Mouse (Mus musculus): ENCODE results near the gene Gm9857. TPM values are rescaled to one million over a fixed set of nuclear protein-coding genes. Genes with fewer than 3 reads are reported as not detected.

Gene Gm9857
- total RNA-seq, 2 experiments from 2014 or later: not detected

Other genes starting within 250 kb of the Gm9857 start
- 10 to 100 TPM; 18.0 TPM for gene Gpsm2, start 218.1 kb downstream of the Gm9857 start, total RNA-seq (2021)
- under 1 TPM in 1 of 2 experiments, not detected in 1; 0.09 TPM for gene Aknad1, start 200.8 kb downstream of the Gm9857 start, total RNA-seq (2021)
- gene Stxbp3, start 99.9 kb downstream of the Gm9857 start, total RNA-seq (2021): 10 to 100 TPM; 16.7 to 17.5 TPM
- under 1 TPM in 1 of 2 experiments, not detected in 1; 0.11 TPM for gene Fndc7, start 50.4 kb downstream of the Gm9857 start, total RNA-seq (2021)
- gene Prpf38b, start 28.7 kb downstream of the Gm9857 start, total RNA-seq (2021): 10 to 100 TPM; 42.2 to 42.8 TPM
- gene Henmt1, start 572 bp downstream of the Gm9857 start, total RNA-seq (2021): 1 to 10 TPM; 2.5 to 3.8 TPM
- gene Fam102b, start 87.2 kb upstream of the Gm9857 start, total RNA-seq (2021): 10 to 100 TPM; 46.2 to 48.6 TPM
- gene Slc25a54, start 140.0 kb upstream of the Gm9857 start, total RNA-seq (2021): not detected
- 1 to 10 TPM; 2.9 to 3.3 TPM for gene Slc25a24, start 182.7 kb upstream of the Gm9857 start, total RNA-seq (2021)